Mouse (Mus musculus) forebrain, embryonic 10.5 days (tissue): ENCODE measurements around the gene Cst11. TPM values are rescaled to one million over a fixed set of nuclear protein-coding genes. Genes with fewer than 3 reads are reported as not detected.

ENCODE experiments used
- DNase-seq: peaks from one replicate; pipeline ENCODE4 v3.0.0-alpha.2; 2017; ENCODE audit warnings: low spot score; ENCODE audit errors: extremely low spot score
- H3K27ac ChIP-seq: fragments of 300-500 bp; sonication (generic); 2 replicates; pipeline ENCODE4 v1.5.1; 2016; ENCODE audit warnings: mild to moderate bottlenecking
- H3K27me3 ChIP-seq: fragments of 300-500 bp; sonication (generic); 2 replicates; pipeline ENCODE4 v1.6.1; 2016; ENCODE audit warnings: mild to moderate bottlenecking; ENCODE audit not compliant: poor library complexity, severe bottlenecking
- H3K36me3 ChIP-seq: fragments of 300-500 bp; sonication (generic); replicated peaks from 2 replicates; pipeline ENCODE4 v1.6.1; 2016; ENCODE audit warnings: mild to moderate bottlenecking, moderate library complexity
- H3K4me1 ChIP-seq: fragments of 300-500 bp; sonication (generic); 2 replicates; pipeline ENCODE4 v1.6.1; 2016
- H3K4me3 ChIP-seq: fragments of 300-500 bp; sonication (generic); 2 replicates; pipeline ENCODE4 v1.5.1; 2016; ENCODE audit warnings: mild to moderate bottlenecking, moderate library complexity
- H3K9me3 ChIP-seq: fragments of 300-500 bp; sonication (generic); 2 replicates; pipeline ENCODE4 v1.6.1; 2016; ENCODE audit warnings: mild to moderate bottlenecking, moderate library complexity
- WGBS: fragments of 180-500 bp; shearing (Covaris S2); methylation state at CpG from one replicate; pipeline ENCODE4 v1.1.7; 2016; 5-methylcytosine and 5-hydroxymethylcytosine counted together
- polyA plus RNA-seq: library from polyadenylated mRNA; unstranded; fragments of >200 nt; fragmentation: Nextera tagmentation; extraction: Ambion mirVana; gene quantifications from 2 replicates; pipeline ENCODE4 v1.2.1, GENCODE M21; 2016

The Cst11 gene
- polyA plus RNA-seq, 1 experiment from 2014 or later, result not detected

DNA sequence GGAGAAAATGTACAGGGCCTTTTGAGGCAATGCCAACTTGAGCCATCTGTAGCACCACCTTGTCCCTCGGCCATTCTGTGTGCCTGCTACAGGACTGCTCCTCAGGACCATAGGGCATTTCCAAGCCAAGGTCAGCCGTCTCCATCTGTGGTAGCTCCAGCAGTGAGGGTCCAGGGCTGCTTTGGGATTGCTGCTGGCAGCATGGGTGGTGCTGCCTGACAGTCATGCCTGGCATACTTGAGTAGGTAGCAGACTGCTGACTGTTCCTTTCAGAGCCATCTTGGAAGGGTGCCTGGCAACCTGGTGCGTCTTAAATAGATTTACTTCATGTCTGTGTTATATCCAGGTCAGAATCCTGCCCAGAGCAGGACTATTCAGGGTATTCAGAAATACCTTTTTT, 28.3 kb downstream of the Cst11 start:
- 91% methylated on average over 3 of the region's 3 CpGs for WGBS
- Histone ChIP-seq H3K4me1 (no peaks in the 10 kb centered on the region), H3K27me3 (no peaks in the 10 kb centered on the region), H3K27ac (no peak overlapping the region), H3K9me3 (no peaks in the 10 kb centered on the region), H3K4me3 (no peak overlapping the region), H3K36me3 (no peaks in the 10 kb centered on the region)
- DNase-seq, result no peak

DNA sequence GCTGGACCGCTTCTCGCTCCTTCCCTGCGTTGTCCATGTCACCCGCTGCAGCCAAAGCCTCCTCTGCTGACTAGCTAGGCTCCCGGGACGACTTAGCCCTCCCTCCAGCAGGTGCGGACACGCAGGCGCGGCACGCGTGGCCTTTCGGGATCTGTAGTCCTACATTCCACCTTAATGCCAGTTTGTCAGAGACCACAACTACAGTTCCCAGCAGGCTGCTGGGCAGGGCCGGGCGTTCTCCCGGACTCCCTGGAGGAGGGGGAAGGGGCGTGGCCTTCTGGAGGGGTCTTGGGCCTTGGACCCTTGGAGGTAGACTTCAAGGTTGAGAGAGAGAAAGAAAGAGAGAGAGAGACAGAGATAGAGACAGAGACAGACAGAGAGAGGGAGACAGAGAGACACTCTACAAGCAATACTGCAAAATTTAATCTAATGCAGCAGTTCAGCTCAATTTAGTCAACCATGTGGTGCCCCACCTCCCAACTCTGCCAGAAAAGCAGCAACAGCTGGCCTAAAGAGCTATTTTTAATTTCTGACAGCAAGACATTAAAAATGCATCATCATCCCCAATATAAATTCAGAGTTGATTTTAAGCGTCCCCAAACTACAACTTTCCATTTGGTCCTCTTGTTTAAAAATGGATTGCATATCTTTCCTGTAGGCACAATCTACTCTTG, 38.8 kb downstream of the Cst11 start, which contains the start of gene Napb:
Gene Napb, minus strand, starts transcription at position 141 of the 674 bp plus-strand sequence.
- peak within 1 kb of the TSS; percentile 87 for H3K27ac ChIP-seq
- H3K4me1 ChIP-seq, result peaks cover 15% of the 10 kb centered on the region
- 3% methylated on average over 18 of the region's 18 CpGs for WGBS

GRCm38 (mm10) chr2:148731614-148732326, 39.5 kb downstream of the Cst11 start:
- peak overlapping the region; percentile 80 for H3K4me3 ChIP-seq
- H3K4me1 ChIP-seq, result peaks cover 15% of the 10 kb centered on the region
- H3K36me3 ChIP-seq, result no peaks in the 10 kb centered on the region
- no peaks in the 10 kb centered on the region for H3K27me3 ChIP-seq
- peaks cover 14% of the 10 kb centered on the region for H3K9me3 ChIP-seq
- whole genome bisulfite sequencing, result under 1% methylated on average over 35 of the region's 35 CpGs
- DNase-seq, result no peak
- peak overlapping the region; percentile 87 for H3K27ac ChIP-seq

More for the DNA sequence above, 38.8 kb downstream of the Cst11 start, which contains the start of gene Napb:
- H3K9me3 ChIP-seq, result peaks cover 14% of the 10 kb centered on the region
- H3K36me3 ChIP-seq, result no peaks in the 10 kb centered on the region
- H3K4me3 ChIP-seq, result peak within 1 kb of the TSS; percentile 80
- no peaks in the 10 kb centered on the region for H3K27me3 ChIP-seq
- DNase-seq, result peak; percentile 94

- Histone ChIP-seq H3K27ac (no peak overlapping the region), H3K4me3 (no peak overlapping the region), H3K36me3 (no peaks in the 10 kb centered on the region), H3K9me3 (no peaks in the 10 kb centered on the region), H3K27me3 (no peaks in the 10 kb centered on the region), H3K4me1 (peaks cover 8% of the 10 kb centered on the region)
- DNase-seq, result no peak
- 89% methylated on average over 2 of the region's 2 CpGs for WGBS
Observed at GRCm38 (mm10) chr2:148719271-148719995, 51.9 kb downstream of the Cst11 start.

Other genes starting within 250 kb of the Cst11 start
- gene Nxt1, start 98.9 kb downstream of the Cst11 start, polyA plus RNA-seq, result 160 and 162 TPM in 2 replicates
- gene Gzf1, start 90.5 kb downstream of the Cst11 start, polyA plus RNA-seq, result 25.8 and 29.6 TPM in 2 replicates
- gene Napb, start 39.0 kb downstream of the Cst11 start, polyA plus RNA-seq, result 5.1 and 5.5 TPM in 2 replicates
- gene Cstl1, start 21.1 kb downstream of the Cst11 start, polyA plus RNA-seq, result not detected in 2 replicates
- gene 8030411F24Rik, start 10.5 kb upstream of the Cst11 start, polyA plus RNA-seq, result not detected in 2 replicates
- gene Cst12, start 17.9 kb upstream of the Cst11 start, polyA plus RNA-seq, result not detected in 2 replicates
- not detected in 2 replicates for gene Cst8, start 27.3 kb upstream of the Cst11 start, polyA plus RNA-seq
- gene Cst13, start 48.6 kb upstream of the Cst11 start, polyA plus RNA-seq, result not detected in 2 replicates
- gene Cst9, start 63.6 kb upstream of the Cst11 start, polyA plus RNA-seq, result not detected in 2 replicates
- not detected in 2 replicates for gene 9230104L09Rik, start 93.5 kb upstream of the Cst11 start, polyA plus RNA-seq
- 287 and 297 TPM in 2 replicates for gene Cst3, start 104.2 kb upstream of the Cst11 start, polyA plus RNA-seq
- gene Gm1330, start 231.8 kb upstream of the Cst11 start, polyA plus RNA-seq, result not detected in 2 replicates
- not detected in 2 replicates for gene Gm10750, start 245.7 kb upstream of the Cst11 start, polyA plus RNA-seq